Mouse (Mus musculus): Measurements from ENCODE around the gene Mpped2.

The Mpped2 gene

GRCm38 (mm10) chr2:106692783-106693701 lies at the start of gene Mpped2:
TSS of gene Mpped2 (plus strand) at chr2:106693269.
- Histone ChIP-seq H3K9me3 (ENCODE audit: low read length) (no peaks in the 10 kb centered on the region), H3K4me1 (replicated peaks; ENCODE audit: low read depth, low read length) (peaks cover 28% of the 10 kb centered on the region), H3K4me3 (replicated peaks; ENCODE audit: low read length) (peak within 1 kb of the TSS; percentile 87), H3K36me3 (ENCODE audit: insufficient read depth, low read length) (no peaks in the 10 kb centered on the region), H3K27me3 (ENCODE audit: insufficient read depth, low read length) (peaks cover 29% of the 10 kb centered on the region)
- TF ChIP-seq NANOG (IDR thresholded peaks at IDR 0.05; ENCODE audit: borderline replicate concordance, low read length): no peak
- no peak for TF ChIP-seq POU5F1 (IDR thresholded peaks at IDR 0.05; ENCODE audit: borderline replicate concordance, low read length)
- TF ChIP-seq CTCF (conservative IDR thresholded peaks at IDR 0.05; ENCODE audit: low read length): no peak

- 0 out of 2 replicates have a peak, but pooled peaks cover 4% of the 10 kb centered on the region for H3K27me3 ChIP-seq (ENCODE audit: insufficient read depth, low read length)
- no peak overlapping the region for H3K4me3 ChIP-seq (replicated peaks; ENCODE audit: low read length)
- H3K9me3 ChIP-seq (ENCODE audit: low read length): no peaks in the 10 kb centered on the region
- H3K4me1 ChIP-seq (replicated peaks; ENCODE audit: low read depth, low read length): peaks cover 13% of the 10 kb centered on the region
- TF ChIP-seq CTCF (conservative IDR thresholded peaks at IDR 0.05; ENCODE audit: low read length): no peak
- no peak for TF ChIP-seq NANOG (IDR thresholded peaks at IDR 0.05; ENCODE audit: borderline replicate concordance, low read length)
- no peak for TF ChIP-seq POU5F1 (IDR thresholded peaks at IDR 0.05; ENCODE audit: borderline replicate concordance, low read length)
- H3K36me3 ChIP-seq (ENCODE audit: insufficient read depth, low read length): no peaks in the 10 kb centered on the region
Measured at GRCm38 (mm10) chr2:106644782-106645181, 48.3 kb upstream of the Mpped2 start.

- TF ChIP-seq NANOG (IDR thresholded peaks at IDR 0.05; ENCODE audit: borderline replicate concordance, low read length): peak; percentile 19; the same call in 1 of the 2 replicates
- no peak for TF ChIP-seq POU5F1 (IDR thresholded peaks at IDR 0.05; ENCODE audit: borderline replicate concordance, low read length)
Measured at GRCm38 (mm10) chr2:106649686-106650570, 43.1 kb upstream of the Mpped2 start.

GRCm38 (mm10) chr2:106652151-106652550 lies 40.9 kb upstream of the Mpped2 start:
- no peak for TF ChIP-seq NANOG (IDR thresholded peaks at IDR 0.05; ENCODE audit: borderline replicate concordance, low read length)
- no peak for TF ChIP-seq CTCF (conservative IDR thresholded peaks at IDR 0.05; ENCODE audit: low read length)
- TF ChIP-seq POU5F1 (IDR thresholded peaks at IDR 0.05; ENCODE audit: borderline replicate concordance, low read length): no peak
- H3K4me3 ChIP-seq (replicated peaks; ENCODE audit: low read length): no peak overlapping the region
- no peaks in the 10 kb centered on the region for H3K9me3 ChIP-seq (ENCODE audit: low read length)
- H3K36me3 ChIP-seq (ENCODE audit: insufficient read depth, low read length): no peaks in the 10 kb centered on the region
- 0 out of 2 replicates have a peak, but pooled peaks cover 4% of the 10 kb centered on the region for H3K27me3 ChIP-seq (ENCODE audit: insufficient read depth, low read length)
- peaks cover 16% of the 10 kb centered on the region for H3K4me1 ChIP-seq (replicated peaks; ENCODE audit: low read depth, low read length)

More at GRCm38 (mm10) chr2:106649686-106650570, 43.1 kb upstream of the Mpped2 start:
- Histone ChIP-seq H3K27me3 (ENCODE audit: insufficient read depth, low read length) (0 out of 2 replicates have a peak, but pooled peaks cover 4% of the 10 kb centered on the region), H3K36me3 (ENCODE audit: insufficient read depth, low read length) (no peaks in the 10 kb centered on the region), H3K9me3 (ENCODE audit: low read length) (no peaks in the 10 kb centered on the region), H3K4me1 (replicated peaks; ENCODE audit: low read depth, low read length) (peaks cover 16% of the 10 kb centered on the region), H3K4me3 (replicated peaks; ENCODE audit: low read length) (peak overlapping the region; percentile 68)

- Histone ChIP-seq H3K4me3 (replicated peaks; ENCODE audit: low read length) (no peak overlapping the region), H3K9me3 (ENCODE audit: low read length) (no peaks in the 10 kb centered on the region), H3K36me3 (ENCODE audit: insufficient read depth, low read length) (no peaks in the 10 kb centered on the region), H3K4me1 (replicated peaks; ENCODE audit: low read depth, low read length) (peaks cover 13% of the 10 kb centered on the region), H3K27me3 (ENCODE audit: insufficient read depth, low read length) (0 out of 2 replicates have a peak, but pooled peaks cover 4% of the 10 kb centered on the region)
- TF ChIP-seq CTCF (conservative IDR thresholded peaks at IDR 0.05; ENCODE audit: low read length): no peak
- TF ChIP-seq NANOG (IDR thresholded peaks at IDR 0.05; ENCODE audit: borderline replicate concordance, low read length): no peak
- no peak for TF ChIP-seq POU5F1 (IDR thresholded peaks at IDR 0.05; ENCODE audit: borderline replicate concordance, low read length)
Measured at GRCm38 (mm10) chr2:106652741-106653140, 40.3 kb upstream of the Mpped2 start.

- TF ChIP-seq POU5F1 (IDR thresholded peaks at IDR 0.05; ENCODE audit: borderline replicate concordance, low read length): no peak
- no peak for TF ChIP-seq CTCF (conservative IDR thresholded peaks at IDR 0.05; ENCODE audit: low read length)
- TF ChIP-seq NANOG (IDR thresholded peaks at IDR 0.05; ENCODE audit: borderline replicate concordance, low read length): no peak
- H3K9me3 ChIP-seq (ENCODE audit: low read length): no peaks in the 10 kb centered on the region
- H3K4me1 ChIP-seq (replicated peaks; ENCODE audit: low read depth, low read length): peaks cover 10% of the 10 kb centered on the region
- no peaks in the 10 kb centered on the region for H3K36me3 ChIP-seq (ENCODE audit: insufficient read depth, low read length)
- H3K4me3 ChIP-seq (replicated peaks; ENCODE audit: low read length): no peak overlapping the region
- 0 out of 2 replicates have a peak, but pooled peaks cover 4% of the 10 kb centered on the region for H3K27me3 ChIP-seq (ENCODE audit: insufficient read depth, low read length)
Measured at GRCm38 (mm10) chr2:106653261-106653660, 39.8 kb upstream of the Mpped2 start.

- Histone ChIP-seq H3K4me1 (replicated peaks; ENCODE audit: low read depth, low read length) (no peaks in the 10 kb centered on the region), H3K27me3 (ENCODE audit: insufficient read depth, low read length) (no peaks in the 10 kb centered on the region), H3K4me3 (replicated peaks; ENCODE audit: low read length) (no peak overlapping the region), H3K9me3 (ENCODE audit: low read length) (no peaks in the 10 kb centered on the region), H3K36me3 (ENCODE audit: insufficient read depth, low read length) (no peaks in the 10 kb centered on the region)
- TF ChIP-seq NANOG (IDR thresholded peaks at IDR 0.05; ENCODE audit: borderline replicate concordance, low read length): no peak
- no peak for TF ChIP-seq CTCF (conservative IDR thresholded peaks at IDR 0.05; ENCODE audit: low read length)
- no peak for TF ChIP-seq POU5F1 (IDR thresholded peaks at IDR 0.05; ENCODE audit: borderline replicate concordance, low read length)
Measured at GRCm38 (mm10) chr2:106655271-106655670, 37.8 kb upstream of the Mpped2 start.

- no peaks in the 10 kb centered on the region for H3K4me1 ChIP-seq (replicated peaks; ENCODE audit: low read depth, low read length)
- H3K36me3 ChIP-seq (ENCODE audit: insufficient read depth, low read length): no peaks in the 10 kb centered on the region
- H3K9me3 ChIP-seq (ENCODE audit: low read length): no peaks in the 10 kb centered on the region
- no peak overlapping the region for H3K4me3 ChIP-seq (replicated peaks; ENCODE audit: low read length)
- TF ChIP-seq POU5F1 (IDR thresholded peaks at IDR 0.05; ENCODE audit: borderline replicate concordance, low read length) (no peak), CTCF (conservative IDR thresholded peaks at IDR 0.05; ENCODE audit: low read length) (no peak), NANOG (IDR thresholded peaks at IDR 0.05; ENCODE audit: borderline replicate concordance, low read length) (no peak)
- no peaks in the 10 kb centered on the region for H3K27me3 ChIP-seq (ENCODE audit: insufficient read depth, low read length)
Measured at GRCm38 (mm10) chr2:106665271-106665670, 27.8 kb upstream of the Mpped2 start.
